Mouse (Mus musculus) heart, postnatal 36 days (tissue): ENCODE results near the gene Pknox1. TPM values are rescaled to one million over a fixed set of nuclear protein-coding genes. Genes with fewer than 3 reads are reported as not detected.
"Not testable (repeated sequence)": the region's sequence is repeated elsewhere in the genome, so short reads cannot be mapped to it uniquely, and the experiment has no call there.

ENCODE experiments used
- DNase-seq, 2 experiments: peaks; one replicate each; pipeline ENCODE4 v3.0.0; 2021 to 2022
- intact Hi-C: fragments of 180-260 bp; cut with DNase I; formaldehyde crosslinking; loops from one replicate; pipeline ENCODE4 v1.15.1; 2025
- total RNA-seq, 2 experiments: library from RNA; stranded (reverse); gene quantifications; 2 replicates each; pipeline ENCODE4 v1.2.3; 2021

Gene Pknox1
- total RNA-seq, 2 experiments from 2014 or later = 9.4 to 10.0 TPM

DNA sequence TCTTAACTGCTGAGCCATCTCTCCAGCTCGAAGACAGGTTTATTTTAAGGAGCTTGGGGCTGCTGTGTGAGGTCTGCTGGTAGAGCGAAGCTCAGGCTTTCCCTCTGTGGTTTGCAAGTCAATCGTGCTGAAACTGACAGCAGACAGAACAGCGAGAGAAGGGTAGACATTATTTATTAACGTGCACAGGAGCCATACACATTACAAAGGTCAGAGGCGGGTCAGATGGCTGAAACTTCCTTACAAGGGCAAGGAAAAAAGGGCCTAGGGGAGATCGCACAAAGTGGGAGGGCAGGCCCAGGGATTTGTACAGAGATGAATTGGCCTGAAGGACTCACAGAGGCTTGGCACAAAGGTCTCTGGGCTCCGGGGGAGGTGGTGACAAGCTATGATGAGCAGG, 15.1 kb upstream of the Pknox1 start:
- DNase-seq = no peak
- intact Hi-C loops = no loop called here

DNA sequence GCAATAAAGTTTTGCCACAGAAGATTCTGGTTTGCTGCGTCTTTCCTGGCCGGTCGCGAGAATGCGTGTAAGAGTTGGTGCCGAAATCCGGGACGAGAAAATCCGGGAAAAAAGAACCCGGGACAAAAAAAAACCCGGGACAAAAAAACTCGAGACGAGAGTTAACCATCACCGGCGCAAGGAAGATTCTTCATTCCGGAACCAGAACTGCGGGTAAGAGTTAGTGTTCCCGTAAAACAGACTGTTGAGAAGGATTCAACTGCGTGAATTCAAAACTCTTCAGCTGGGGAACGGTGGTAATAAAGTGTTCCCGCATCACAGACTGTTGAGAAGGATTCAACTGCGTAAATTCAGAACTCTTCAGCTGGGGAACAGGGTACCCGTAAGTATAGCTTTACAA, 11.9 kb upstream of the Pknox1 start:
- intact Hi-C loops, DNase-seq: not testable (repeated sequence)

DNA sequence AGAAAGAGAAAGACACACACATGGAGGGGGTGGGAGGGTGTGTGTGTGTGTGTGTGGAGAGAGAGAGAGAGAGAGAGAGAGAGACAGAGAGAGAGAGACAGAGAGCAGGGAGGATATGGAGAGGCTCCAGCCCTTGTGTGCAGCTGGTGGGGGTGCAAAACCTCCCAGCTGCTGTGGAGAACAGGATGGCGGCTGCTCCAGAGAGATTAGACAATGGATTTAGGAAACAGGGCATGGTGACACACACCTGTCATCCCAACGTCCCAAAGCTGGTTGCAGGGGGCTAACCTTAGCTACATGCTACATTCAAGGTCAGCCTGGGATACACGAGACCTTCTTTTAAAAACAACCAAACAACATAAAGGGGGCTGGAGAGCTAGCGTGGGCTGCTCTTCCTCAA, 8.3 kb upstream of the Pknox1 start:
- intact Hi-C loops = loop anchor here (2.0 kb wide), 1 partner anchor 19 kb away; no protein-coding TSS in a partner anchor
- DNase-seq = no peak

DNA sequence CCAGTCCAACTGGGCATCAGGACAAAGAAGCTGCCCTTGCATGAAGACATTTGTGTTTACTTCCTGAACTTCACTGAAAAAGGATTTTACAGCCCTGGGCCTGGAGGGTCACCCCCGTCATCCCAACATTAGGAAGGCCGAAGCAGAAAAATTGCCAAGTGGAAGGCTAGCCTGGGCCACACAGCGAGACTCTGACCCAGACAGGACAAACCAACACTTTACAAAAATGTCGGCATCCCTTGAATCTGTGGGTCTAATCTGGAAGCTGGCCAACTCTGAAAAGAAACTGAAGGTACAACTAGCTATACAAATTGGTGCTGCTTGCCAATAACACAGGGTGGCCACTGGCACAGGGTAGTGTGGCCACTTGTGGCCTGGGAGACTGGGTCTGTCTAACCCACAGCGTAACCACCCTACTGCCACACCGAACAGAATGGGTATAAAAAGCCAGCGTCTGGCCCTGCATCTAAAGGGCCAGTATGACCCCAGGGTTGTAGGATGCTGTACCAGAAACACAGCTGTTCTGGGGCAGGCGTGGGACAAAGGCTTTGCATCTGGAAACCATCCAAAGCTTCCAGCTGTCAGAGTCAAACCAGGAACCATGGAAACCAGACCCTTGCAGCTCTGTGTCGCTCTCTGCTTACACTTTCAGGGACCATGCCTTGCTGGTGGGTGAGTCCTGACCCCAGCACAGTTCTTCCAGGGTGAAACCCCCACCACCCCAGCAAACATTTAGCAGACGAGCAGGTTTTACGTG, 7.2 kb upstream of the Pknox1 start:
- intact Hi-C loops = loop anchor here (2.0 kb wide), 1 partner anchor 21 kb away; no protein-coding TSS in a partner anchor
- DNase-seq = peak; percentile 19 to 57

DNA sequence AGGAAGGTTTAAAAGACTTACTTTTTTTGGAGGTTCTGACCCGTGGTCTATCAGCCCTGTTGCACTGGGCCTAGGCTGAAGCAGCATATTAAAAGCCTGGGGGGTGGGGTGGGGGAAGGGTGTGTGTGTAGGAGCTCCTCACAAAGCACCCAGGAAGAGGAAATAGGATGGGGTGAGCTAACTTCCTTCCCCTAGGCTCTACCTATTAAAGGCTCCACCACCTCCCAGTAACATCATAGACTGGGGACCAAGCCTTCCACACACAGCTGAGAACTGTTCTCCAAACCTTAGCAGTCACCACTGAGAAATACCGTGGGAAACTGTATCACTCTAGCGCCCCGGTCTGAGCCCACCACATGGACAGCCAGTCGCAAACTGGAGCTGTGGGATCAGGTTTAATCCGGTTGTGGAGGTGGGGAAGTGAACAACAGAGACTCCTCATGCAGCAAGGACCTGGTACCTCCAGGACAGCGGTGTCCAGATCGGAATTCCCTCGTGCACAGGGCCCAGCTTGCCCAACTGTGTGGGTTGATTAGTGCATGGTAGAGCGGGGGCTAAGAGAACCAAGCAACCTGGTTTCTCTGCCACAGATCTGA, 6.5 kb upstream of the Pknox1 start:
- intact Hi-C loops = loop anchor here (2.0 kb wide), 1 partner anchor 21 kb away; no protein-coding TSS in a partner anchor
- no peak for DNase-seq

DNA sequence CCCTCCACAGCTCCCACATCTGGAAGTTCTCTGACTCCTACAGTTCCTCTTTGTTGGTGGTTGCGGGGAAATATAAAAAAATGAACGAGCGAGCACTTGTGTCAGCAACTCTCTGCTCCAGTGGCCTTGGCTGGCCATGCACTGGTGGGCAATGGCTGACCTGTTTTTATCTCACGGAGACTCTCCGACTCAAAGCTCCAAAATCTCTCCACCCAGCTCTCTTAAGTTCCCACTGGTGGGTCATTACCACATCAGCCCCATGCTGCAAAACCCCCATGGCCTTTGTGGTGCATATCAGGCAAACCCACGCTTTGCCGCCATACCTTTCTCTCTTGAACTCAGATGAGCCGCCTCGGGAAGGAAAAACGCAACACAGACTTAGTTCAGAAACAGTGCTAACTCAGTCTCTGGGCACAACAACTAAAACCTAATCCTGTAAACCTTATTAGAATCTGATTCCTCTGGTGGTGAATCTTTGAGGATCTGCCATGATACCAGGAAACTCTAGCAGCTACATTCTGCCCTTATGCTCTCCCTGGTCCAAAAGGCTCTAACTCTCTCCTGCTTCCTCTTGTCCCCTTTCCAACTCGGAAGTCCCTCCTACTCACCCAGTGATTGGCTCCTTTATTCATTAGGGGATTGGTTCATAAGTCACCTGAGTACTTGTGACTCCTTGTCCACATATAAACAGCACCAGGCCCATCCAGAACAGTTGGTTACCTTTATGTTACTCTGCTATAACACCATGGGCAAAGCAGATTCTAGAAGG, 5.3 kb upstream of the Pknox1 start:
- intact Hi-C loops = no loop called here

DNA sequence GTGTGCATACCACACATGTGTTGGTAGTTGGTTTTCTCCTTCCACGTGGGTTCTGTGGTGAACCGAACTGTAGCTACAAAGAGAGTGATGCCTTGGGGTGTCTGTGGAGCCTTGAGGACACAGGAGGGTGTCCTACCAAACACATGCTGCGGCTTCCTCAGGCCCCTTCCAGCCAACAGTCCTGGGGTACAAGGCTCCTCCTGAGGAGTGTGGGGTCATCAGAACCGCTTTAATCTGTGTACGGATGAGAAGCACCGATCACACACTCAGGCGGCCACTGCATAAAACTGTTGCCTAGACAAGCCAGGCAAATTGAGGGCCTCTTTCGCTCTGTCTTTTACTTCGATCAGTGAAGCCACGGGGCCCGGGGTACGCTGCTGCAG, 911 bp upstream of the Pknox1 start:
- intact Hi-C loops = loop anchor here (2.0 kb wide), 2 partner anchors 43 to 51 kb away; partner anchors contain the start of gene Ndufv3
- DNase-seq = peak; percentile 52 to 65

More for the DNA sequence above, 5.3 kb upstream of the Pknox1 start:
- no peak for DNase-seq

DNA sequence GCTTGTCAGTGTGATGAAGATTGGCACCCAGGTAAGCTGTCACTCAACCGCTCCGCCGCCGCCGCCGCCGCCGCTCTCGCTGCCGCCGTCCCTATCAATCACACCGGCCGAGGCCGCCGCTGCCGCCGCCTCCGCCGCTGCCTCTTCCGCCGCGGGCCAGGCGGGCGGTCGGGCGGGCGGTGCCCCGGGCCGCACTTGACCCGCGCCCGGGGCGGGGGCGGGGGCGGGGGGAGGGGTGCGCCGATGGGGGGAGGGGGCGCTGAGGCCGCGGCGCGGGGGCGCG, 265 bp downstream of the Pknox1 start:
- intact Hi-C loops = loop anchor here (2.0 kb wide), 1 partner anchor 52 kb away; no protein-coding TSS in a partner anchor

DNA sequence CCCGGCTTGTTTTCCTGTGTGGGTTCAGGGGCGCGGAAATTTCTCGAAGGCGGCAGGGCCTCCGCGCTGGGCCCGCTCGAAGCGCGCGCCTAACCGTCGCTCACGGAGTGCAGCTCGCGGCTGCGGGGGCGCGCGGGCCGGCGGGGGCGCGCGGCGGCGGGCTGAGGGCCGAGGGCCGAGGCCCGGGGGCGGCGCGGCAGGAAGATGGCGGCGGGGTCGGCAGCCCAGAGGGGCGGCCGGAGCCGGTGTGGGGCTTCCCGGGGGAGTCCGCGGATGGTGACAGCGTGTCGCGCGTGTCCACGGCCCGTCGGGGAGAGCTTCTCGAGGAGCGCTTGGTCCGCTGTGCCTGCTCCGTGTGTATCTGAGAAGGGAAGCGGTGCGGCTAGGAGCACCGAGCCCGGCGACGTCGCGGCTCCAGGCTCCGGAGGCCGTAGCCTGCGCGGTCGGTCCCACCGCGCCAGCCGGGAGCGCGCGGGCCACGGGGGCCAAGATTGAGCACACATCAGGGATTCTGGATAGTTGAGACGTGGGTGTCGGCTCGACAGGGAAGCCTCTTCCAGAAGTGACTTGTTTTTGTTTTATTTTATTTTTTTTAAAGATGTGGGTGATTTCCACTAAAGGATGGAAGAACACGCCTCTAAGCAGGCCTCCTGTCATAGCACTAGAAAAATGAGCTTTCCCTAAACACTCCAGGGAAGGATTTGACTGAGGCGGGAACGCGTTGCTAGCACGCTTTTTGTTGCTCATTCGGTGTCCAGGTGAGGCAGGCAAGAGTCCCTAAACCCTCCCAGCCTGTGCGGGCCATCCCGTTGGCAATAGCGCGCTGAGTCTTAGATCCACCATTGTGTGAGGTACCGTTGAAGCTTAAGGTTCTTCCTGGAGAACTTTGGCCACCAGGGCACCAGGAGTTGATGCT, 865 bp downstream of the Pknox1 start:
- intact Hi-C loops = loop anchor here (2.0 kb wide), 2 partner anchors 53 to 93 kb away; partner anchors contain the start of gene U2af1
- DNase-seq = peak; percentile 69 to 77

More for the DNA sequence above, 265 bp downstream of the Pknox1 start:
- DNase-seq = no peak

DNA sequence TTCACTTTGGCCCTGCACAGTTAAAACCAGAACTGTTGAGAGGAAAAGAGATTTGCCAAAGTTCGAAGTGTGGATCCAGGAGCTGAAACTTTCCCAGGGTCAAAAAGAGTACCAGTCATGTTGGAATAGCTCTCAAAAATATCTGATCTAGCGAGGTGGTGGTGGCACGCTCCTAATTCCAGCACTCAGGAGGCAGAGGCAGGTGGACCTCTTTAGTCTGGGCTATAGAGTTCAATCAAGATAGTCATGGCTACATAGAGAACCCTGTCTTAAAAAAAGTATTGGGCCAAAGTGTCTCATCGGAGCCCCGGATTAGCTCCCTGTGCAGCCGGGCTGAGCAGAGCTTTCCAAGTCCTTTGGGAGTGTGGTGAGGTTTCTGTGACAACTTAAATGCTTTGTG, 1.7 kb downstream of the Pknox1 start:
- intact Hi-C loops = loop anchor here (2.0 kb wide), 1 partner anchor 93 kb away; the partner anchor contains the start of gene U2af1
- no peak for DNase-seq

DNA sequence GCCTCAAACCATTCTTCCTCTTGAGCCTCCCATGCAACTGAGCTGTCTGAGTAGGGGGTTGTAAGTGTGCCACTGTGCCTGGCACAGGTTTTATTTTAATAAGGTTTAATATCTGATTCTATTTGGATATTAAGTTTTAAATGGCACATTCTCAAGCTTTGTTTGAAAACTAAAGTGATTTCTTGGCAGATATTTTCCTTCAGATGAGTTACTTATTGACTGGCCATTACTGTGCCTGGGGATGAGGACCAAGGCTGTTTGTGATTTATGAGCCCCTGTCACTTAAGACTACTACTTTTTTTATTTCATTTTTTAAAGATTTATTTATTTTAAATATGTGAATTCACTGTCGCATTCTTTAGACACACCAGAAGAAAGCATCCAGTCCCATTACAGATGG, 5.2 kb downstream of the Pknox1 start:
- intact Hi-C loops = no loop called here
- no peak for DNase-seq

DNA sequence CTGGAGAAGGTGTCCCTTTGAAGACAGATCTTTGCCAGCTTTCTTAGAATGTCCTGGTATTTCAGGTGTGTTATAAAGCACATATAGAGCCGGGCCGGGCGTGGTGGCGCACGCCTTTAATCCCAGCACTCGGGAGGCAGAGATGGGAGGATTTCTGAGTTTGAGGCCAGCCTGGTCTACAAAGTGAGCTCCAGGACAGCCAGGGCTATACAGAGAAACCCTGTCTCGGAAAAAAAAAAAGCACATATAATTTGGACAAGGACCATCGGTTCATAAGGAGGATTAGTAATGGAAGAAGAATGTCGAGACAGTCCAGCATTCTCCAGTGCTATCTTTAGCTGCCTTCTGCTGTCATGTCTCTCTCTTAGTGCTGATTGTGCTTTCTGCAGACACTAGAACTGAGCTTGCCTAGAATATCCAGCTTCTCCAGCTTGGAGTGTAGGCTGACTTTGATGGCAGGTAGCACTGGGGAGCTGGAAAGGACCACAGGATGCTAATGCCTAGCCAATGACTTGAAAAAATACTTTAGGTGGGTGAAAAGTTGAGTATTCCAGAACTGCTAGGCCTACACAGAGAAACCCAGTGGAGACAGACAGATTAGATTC, 5.9 kb downstream of the Pknox1 start:
- intact Hi-C loops = no loop called here
- no peak for DNase-seq

DNA sequence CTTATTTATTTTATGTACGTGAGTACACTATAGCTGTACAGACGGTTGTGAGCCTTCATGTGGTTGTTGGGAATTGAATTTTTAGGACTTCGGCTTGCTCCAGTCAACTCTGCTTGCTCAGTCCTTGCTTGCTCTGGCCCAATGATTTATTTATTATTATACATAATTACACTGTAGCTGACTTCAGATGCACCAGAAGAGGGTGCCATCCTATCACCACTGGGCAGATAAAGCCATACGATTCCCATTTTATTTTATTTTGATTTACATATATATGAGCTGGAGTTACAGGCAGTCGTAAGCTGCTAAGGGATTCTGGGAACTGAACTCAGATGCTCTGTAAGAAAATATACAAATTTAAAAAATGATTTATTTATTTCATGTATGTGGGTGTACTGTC, 7.2 kb downstream of the Pknox1 start:
- intact Hi-C loops = no loop called here
- no peak for DNase-seq

DNA sequence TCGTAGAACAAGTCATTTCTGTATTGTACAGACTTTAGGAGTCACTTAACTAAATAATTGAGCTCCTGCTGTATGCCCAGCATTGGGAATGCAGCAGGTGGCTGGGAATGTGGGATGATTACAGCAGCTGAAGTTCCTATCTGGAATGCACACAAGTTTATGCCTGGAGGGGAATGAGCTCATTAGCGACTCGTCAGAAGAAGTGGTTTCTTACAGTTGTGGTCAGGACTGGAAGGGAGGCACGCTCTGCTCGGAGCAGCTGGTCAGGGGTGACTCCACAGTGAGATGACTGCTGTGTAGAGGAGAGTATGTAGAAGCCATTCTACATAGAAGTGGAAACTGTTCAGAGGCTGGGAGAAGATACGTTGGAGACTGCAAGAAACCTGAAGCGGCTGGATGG, 10.1 kb downstream of the Pknox1 start:
- intact Hi-C loops = no loop called here
- no peak for DNase-seq

DNA sequence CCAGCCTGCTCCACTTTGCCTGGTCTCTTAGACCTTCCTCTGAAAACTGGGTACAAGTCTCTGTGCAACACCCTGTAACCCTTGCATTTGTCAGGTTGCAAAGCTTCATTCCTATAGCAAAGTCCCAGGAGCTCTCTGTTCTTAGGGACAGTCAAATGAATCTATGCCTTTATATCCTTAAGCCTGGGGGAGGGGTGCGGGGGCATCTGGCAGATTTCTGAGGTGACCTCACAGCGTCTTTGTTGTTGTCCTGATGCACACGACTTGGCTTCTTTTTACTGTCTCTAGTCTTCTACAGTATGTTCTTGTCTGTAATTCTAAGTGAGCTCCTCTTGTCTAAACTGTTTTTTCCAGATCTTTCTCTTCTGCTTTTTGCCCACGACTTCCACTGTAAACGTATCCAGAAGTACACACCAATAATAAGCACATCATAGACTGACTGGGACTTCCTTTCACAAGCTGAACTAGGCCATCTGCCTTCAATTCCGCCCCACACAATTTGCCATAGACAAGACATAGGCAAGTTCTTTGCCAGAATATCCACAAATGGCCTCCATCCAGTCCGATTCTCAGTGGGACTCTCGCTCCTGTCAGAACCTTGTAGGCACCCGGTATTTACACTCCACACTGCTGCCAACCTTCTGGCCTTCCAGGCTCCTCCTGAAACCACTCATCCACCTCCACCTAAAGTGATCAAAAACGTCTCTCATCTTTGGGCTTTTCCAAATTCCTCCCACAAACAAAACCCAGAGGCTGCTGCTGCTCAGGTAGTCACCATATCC, 12.1 kb downstream of the Pknox1 start:
- intact Hi-C loops = no loop called here
- DNase-seq = no peak

DNA sequence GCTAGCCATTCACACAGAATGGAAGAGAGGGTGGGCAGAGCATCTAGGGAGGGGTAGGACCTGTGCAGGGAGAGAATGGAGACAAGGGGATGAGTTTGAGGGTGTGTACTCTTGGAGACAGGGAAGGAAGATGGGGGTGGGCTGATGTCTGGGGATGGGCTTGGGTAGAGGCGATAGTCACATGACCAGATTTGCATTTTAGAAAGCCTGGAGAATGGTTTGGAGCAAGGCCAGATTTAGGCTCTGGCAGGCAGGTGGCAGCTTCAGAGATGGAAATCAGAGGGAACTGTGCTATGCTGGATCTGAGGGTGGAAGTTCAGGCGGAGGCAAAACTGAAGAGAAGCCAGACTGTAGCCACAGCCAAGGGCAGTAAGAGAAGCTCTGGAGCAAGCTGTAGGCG, 15.8 kb downstream of the Pknox1 start:
- intact Hi-C loops = no loop called here
- no peak for DNase-seq

DNA sequence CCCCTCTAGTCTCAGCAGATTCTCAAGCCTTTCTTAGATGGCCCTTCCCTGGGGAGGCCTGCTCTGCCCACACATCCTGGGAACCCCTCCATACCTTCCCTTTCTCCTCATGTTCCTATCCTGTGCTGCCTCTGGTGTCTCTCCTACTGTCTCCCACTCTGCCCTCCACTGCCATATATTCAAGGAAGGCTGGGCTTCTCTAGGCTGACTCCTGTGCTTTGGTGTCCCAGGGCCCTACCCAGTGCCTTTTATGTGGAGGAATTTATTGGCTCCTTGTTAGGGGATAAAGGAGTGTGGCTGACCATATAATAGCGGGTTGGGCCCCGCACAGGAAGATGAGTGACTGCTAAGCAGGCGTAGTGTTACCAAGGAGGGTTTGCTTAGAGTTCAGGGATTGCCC, 18.7 kb downstream of the Pknox1 start:
- DNase-seq = no peak
- intact Hi-C loops = no loop called here

DNA sequence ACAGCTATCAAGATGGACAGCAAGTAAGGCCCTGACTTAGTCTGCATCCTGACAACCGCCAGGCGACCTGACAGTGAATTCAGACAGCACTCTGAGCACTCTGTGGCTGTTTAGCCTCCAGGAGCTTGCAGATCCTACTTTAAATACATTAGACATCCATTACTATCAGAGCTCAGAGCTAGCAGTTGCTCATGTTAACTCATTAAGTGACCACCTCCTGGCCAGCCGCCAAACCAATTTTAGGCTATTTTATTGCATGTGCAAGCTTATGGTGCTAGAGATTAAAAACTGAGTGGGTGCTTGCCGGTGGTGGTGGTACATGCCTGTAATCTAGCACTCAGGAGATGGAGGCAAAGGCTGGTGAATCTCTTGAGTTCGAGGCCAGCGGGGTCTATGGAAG, 19.2 kb downstream of the Pknox1 start:
- intact Hi-C loops = no loop called here
- no peak for DNase-seq

DNA sequence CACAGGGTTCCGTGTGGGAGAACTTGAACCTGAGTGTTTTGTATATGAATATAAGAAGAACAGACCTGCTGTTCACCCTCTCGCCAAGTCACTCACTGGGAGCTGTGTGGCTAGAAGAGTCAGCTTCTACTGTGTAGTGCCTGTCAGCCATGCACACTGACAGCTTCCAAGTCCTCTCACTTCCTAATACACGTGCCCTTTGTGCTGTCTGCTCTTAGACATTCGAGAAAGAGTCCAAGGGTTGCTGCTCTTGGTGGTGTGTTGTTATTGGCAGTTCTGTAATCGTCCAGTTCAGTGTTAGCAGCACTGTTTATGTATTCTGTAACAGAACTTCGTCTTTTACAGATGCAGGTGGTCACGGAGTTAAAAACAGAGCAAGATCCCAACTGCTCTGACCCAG, 23.6 kb downstream of the Pknox1 start:
- intact Hi-C loops = no loop called here
- no peak for DNase-seq
